8 mouse cellular contexts compared by ENCODE assay signal in genomic region chr8:71462786-71463185, GRCm38 (mm10). TPM values are rescaled to one million over a fixed set of nuclear protein-coding genes. Genes with fewer than 3 reads are reported as not detected.
DNase-seq lines count a peak whose midpoint lies in the region; ATAC-seq and TF ChIP-seq lines count a peak whose summit lies in the region.

No protein-coding gene starts in this region.

- peak overlapping the region; percentile 82 for H3K9ac ChIP-seq in embryonic facial prominence, embryonic 12.5 days
- peak overlapping the region; percentile 90 for H3K9ac ChIP-seq in hindbrain, embryonic 11.5 days (ENCODE audit: low read depth, low read length)
- peak overlapping the region; percentile 85 for H3K9ac ChIP-seq in midbrain, embryonic 11.5 days (ENCODE audit: low read length)
- H3K9ac ChIP-seq in stomach, postnatal 0 days (ENCODE audit: low read length) = peak overlapping the region; percentile 72

- no peak for TF ChIP-seq EP300 in stomach, postnatal 0 days (optimal IDR thresholded peaks at IDR 0.05)

- no peak for ATAC-seq in embryonic facial prominence, embryonic 12.5 days (ENCODE audit: insufficient number of reproducible peaks, insufficient read depth, low FRiP score, low TSS enrichment)
- peak; percentile 1 for ATAC-seq in hindbrain, embryonic 11.5 days (ENCODE audit: low FRiP score)
- ATAC-seq in midbrain, embryonic 11.5 days (ENCODE audit: low FRiP score) = peak; percentile 0
- ATAC-seq in stomach, postnatal 0 days (ENCODE audit: low FRiP score, low TSS enrichment) = no peak

- H3K27me3 ChIP-seq in embryonic facial prominence, embryonic 12.5 days = no peaks in the 10 kb centered on the region
- H3K27me3 ChIP-seq in hindbrain, embryonic 11.5 days (ENCODE audit: control insufficient read depth, insufficient read depth, low read length) = no peaks in the 10 kb centered on the region
- H3K27me3 ChIP-seq in limb, embryonic 10.5 days (ENCODE audit: low read depth, poor library complexity, severe bottlenecking) = peaks cover 16% of the 10 kb centered on the region
- H3K27me3 ChIP-seq in midbrain, embryonic 11.5 days (ENCODE audit: control insufficient read depth, insufficient read depth, low read length) = no peaks in the 10 kb centered on the region
- no peaks in the 10 kb centered on the region for H3K27me3 ChIP-seq in stomach, postnatal 0 days (ENCODE audit: control insufficient read depth, insufficient read depth, low read length)

- peaks cover 30% of the 10 kb centered on the region for H3K4me1 ChIP-seq in embryonic facial prominence, embryonic 12.5 days
- peaks cover 15% of the 10 kb centered on the region for H3K4me1 ChIP-seq in hindbrain, embryonic 11.5 days (replicated peaks; ENCODE audit: control insufficient read depth, insufficient read depth, low read length)
- peaks cover 42% of the 10 kb centered on the region for H3K4me1 ChIP-seq in limb, embryonic 10.5 days
- peaks cover 25% of the 10 kb centered on the region for H3K4me1 ChIP-seq in midbrain, embryonic 11.5 days (ENCODE audit: control insufficient read depth, insufficient read depth, low read length)
- peaks cover 13% of the 10 kb centered on the region for H3K4me1 ChIP-seq in stomach, postnatal 0 days (replicated peaks; ENCODE audit: control insufficient read depth, insufficient read depth)

- H3K4me3 ChIP-seq in embryonic facial prominence, embryonic 12.5 days = peak overlapping the region; percentile 93
- H3K4me3 ChIP-seq in hindbrain, embryonic 11.5 days (ENCODE audit: low read depth, low read length) = peak overlapping the region; percentile 88
- peak overlapping the region; percentile 76 for H3K4me3 ChIP-seq in limb, embryonic 10.5 days
- H3K4me3 ChIP-seq in midbrain, embryonic 11.5 days (ENCODE audit: low read depth, low read length) = peak overlapping the region; percentile 79
- H3K4me3 ChIP-seq in stomach, postnatal 0 days (ENCODE audit: low read depth, low read length) = peak overlapping the region; percentile 81

- no peak overlapping the region for H3K27ac ChIP-seq in embryonic facial prominence, embryonic 12.5 days
- H3K27ac ChIP-seq in hindbrain, embryonic 11.5 days (ENCODE audit: low read depth, low read length) = peak overlapping the region; percentile 77
- H3K27ac ChIP-seq in limb, embryonic 10.5 days = peak overlapping the region; percentile 86
- no peak overlapping the region for H3K27ac ChIP-seq in midbrain, embryonic 11.5 days (ENCODE audit: low read depth, low read length)
- peak overlapping the region; percentile 53 for H3K27ac ChIP-seq in stomach, postnatal 0 days (replicated peaks)

- peaks cover 36% of the 10 kb centered on the region for H3K36me3 ChIP-seq in embryonic facial prominence, embryonic 12.5 days
- H3K36me3 ChIP-seq in hindbrain, embryonic 11.5 days (ENCODE audit: control insufficient read depth, insufficient read depth, low read length) = peaks cover 8% of the 10 kb centered on the region; the same call in 1 of the 2 replicates
- peaks cover 54% of the 10 kb centered on the region for H3K36me3 ChIP-seq in limb, embryonic 10.5 days
- H3K36me3 ChIP-seq in midbrain, embryonic 11.5 days (ENCODE audit: control insufficient read depth, insufficient read depth, low read length) = peaks cover 2% of the 10 kb centered on the region; the same call in 1 of the 2 replicates
- H3K36me3 ChIP-seq in stomach, postnatal 0 days (ENCODE audit: control insufficient read depth, insufficient read depth, low read length) = peaks cover 5% of the 10 kb centered on the region; the same call in 1 of the 2 replicates

- peak overlapping the region; percentile 79 for H3K4me2 ChIP-seq in embryonic facial prominence, embryonic 12.5 days (replicated peaks)
- peak overlapping the region; percentile 85 for H3K4me2 ChIP-seq in hindbrain, embryonic 11.5 days (replicated peaks; ENCODE audit: low read depth, low read length)
- H3K4me2 ChIP-seq in midbrain, embryonic 11.5 days = peak overlapping the region; percentile 67
- peak overlapping the region; percentile 93 for H3K4me2 ChIP-seq in stomach, postnatal 0 days (replicated peaks; ENCODE audit: low read depth)

- H3K9me3 ChIP-seq in embryonic facial prominence, embryonic 12.5 days = no peaks in the 10 kb centered on the region
- H3K9me3 ChIP-seq in hindbrain, embryonic 11.5 days (ENCODE audit: control insufficient read depth, low read length) = no peaks in the 10 kb centered on the region
- H3K9me3 ChIP-seq in limb, embryonic 10.5 days (replicated peaks) = no peaks in the 10 kb centered on the region
- H3K9me3 ChIP-seq in midbrain, embryonic 11.5 days (ENCODE audit: control insufficient read depth, low read length) = no peaks in the 10 kb centered on the region
- H3K9me3 ChIP-seq in stomach, postnatal 0 days (ENCODE audit: control insufficient read depth, low read length) = no peaks in the 10 kb centered on the region

- no peak for TF ChIP-seq CTCF in stomach, postnatal 0 days (IDR thresholded peaks at IDR 0.05; ENCODE audit: low read depth)

- WGBS in embryonic facial prominence, embryonic 12.5 days = 6% methylated on average over 16 of the region's 16 CpGs
- WGBS in hindbrain, embryonic 11.5 days = 7% methylated on average over 16 of the region's 16 CpGs
- WGBS in limb, embryonic 10.5 days = 8% methylated on average over 16 of the region's 16 CpGs
- WGBS in midbrain, embryonic 11.5 days = 9% methylated on average over 16 of the region's 16 CpGs
- 7% methylated on average over 16 of the region's 16 CpGs for WGBS in stomach, postnatal 0 days

- peak; percentile 79 to 90 for DNase-seq in adrenal gland, adult (ENCODE audit: inconsistent age in 2 of 2, low spot score in 1 of 2)
- no peak for DNase-seq in adrenal gland, postnatal 4 days (ENCODE audit: low spot score in 2 of 2)
- DNase-seq in adrenal gland, adult 2 months = peak; percentile 72
- DNase-seq in hindbrain, embryonic 11.5 days (ENCODE audit: low spot score) = peak; percentile 65
- DNase-seq in limb, embryonic 10.5 days (ENCODE audit: low spot score) = peak; percentile 62
- peak; percentile 90 for DNase-seq in midbrain, embryonic 11.5 days (ENCODE audit: low spot score, missing footprints)
- DNase-seq in stomach, postnatal 0 days (ENCODE audit: low spot score) = no peak

RNA-seq across cellular contexts. Expression of gene Abhd8, which starts 0.7 kb away (rescaled TPM):
- total RNA-seq in adrenal gland, postnatal 4 days (2021) = 10 to 100 TPM; 58.9 to 65.9 TPM
- 10 to 100 TPM; 52.1 to 64.4 TPM for total RNA-seq in adrenal gland, adult 2 months (2021)
- polyA plus RNA-seq in adrenal gland, adult 2 months (2012; rRNA removed) = 220 and 223 TPM in 2 replicates
- 89.4 and 92.7 TPM in 2 replicates for polyA plus RNA-seq in embryonic facial prominence, embryonic 12.5 days (2016; fragmentation: Nextera tagmentation; extraction: Ambion mirVana)
- polyA plus RNA-seq in hindbrain, embryonic 11.5 days (2014; fragmentation: Nextera tagmentation; extraction: Ambion mirVana) = 38.5 and 40.0 TPM in 2 replicates
- 61.5 and 75.1 TPM in 2 replicates for polyA plus RNA-seq in limb, embryonic 10.5 days (2016; fragmentation: Nextera tagmentation; extraction: Ambion mirVana)
- polyA plus RNA-seq in midbrain, embryonic 11.5 days (2014; fragmentation: Nextera tagmentation; extraction: Ambion mirVana) = 36.4 and 42.2 TPM in 2 replicates
- 22.1 and 23.5 TPM in 2 replicates for polyA plus RNA-seq in stomach, postnatal 0 days (2015; fragmentation: Nextera tagmentation; extraction: Ambion mirVana)

RNA-seq across cellular contexts. Expression of gene Mrpl34, which starts 2.0 kb away (rescaled TPM):
- 10 to 100 TPM; 87.7 to 89.8 TPM for total RNA-seq in adrenal gland, postnatal 4 days (2021)
- 100 to 1,000 TPM; 130 to 133 TPM for total RNA-seq in adrenal gland, adult 2 months (2021)
- polyA plus RNA-seq in adrenal gland, adult 2 months (2012; rRNA removed) = 230 and 261 TPM in 2 replicates
- polyA plus RNA-seq in embryonic facial prominence, embryonic 12.5 days (2016; fragmentation: Nextera tagmentation; extraction: Ambion mirVana) = 169 TPM in 2 replicates
- 231 and 239 TPM in 2 replicates for polyA plus RNA-seq in hindbrain, embryonic 11.5 days (2014; fragmentation: Nextera tagmentation; extraction: Ambion mirVana)
- polyA plus RNA-seq in limb, embryonic 10.5 days (2016; fragmentation: Nextera tagmentation; extraction: Ambion mirVana) = 231 and 263 TPM in 2 replicates
- polyA plus RNA-seq in midbrain, embryonic 11.5 days (2014; fragmentation: Nextera tagmentation; extraction: Ambion mirVana) = 249 and 251 TPM in 2 replicates
- polyA plus RNA-seq in stomach, postnatal 0 days (2015; fragmentation: Nextera tagmentation; extraction: Ambion mirVana) = 127 and 137 TPM in 2 replicates

RNA-seq across cellular contexts. Expression of gene Dda1, which starts 6.2 kb away (rescaled TPM):
- total RNA-seq in adrenal gland, postnatal 4 days (2021) = 10 to 100 TPM; 61.2 to 61.4 TPM
- 10 to 100 TPM; 54.7 to 76.7 TPM for total RNA-seq in adrenal gland, adult 2 months (2021)
- 129 and 149 TPM in 2 replicates for polyA plus RNA-seq in adrenal gland, adult 2 months (2012; rRNA removed)
- polyA plus RNA-seq in embryonic facial prominence, embryonic 12.5 days (2016; fragmentation: Nextera tagmentation; extraction: Ambion mirVana) = 108 and 117 TPM in 2 replicates
- 143 and 155 TPM in 2 replicates for polyA plus RNA-seq in hindbrain, embryonic 11.5 days (2014; fragmentation: Nextera tagmentation; extraction: Ambion mirVana)
- polyA plus RNA-seq in limb, embryonic 10.5 days (2016; fragmentation: Nextera tagmentation; extraction: Ambion mirVana) = 130 and 138 TPM in 2 replicates
- 128 and 129 TPM in 2 replicates for polyA plus RNA-seq in midbrain, embryonic 11.5 days (2014; fragmentation: Nextera tagmentation; extraction: Ambion mirVana)
- polyA plus RNA-seq in stomach, postnatal 0 days (2015; fragmentation: Nextera tagmentation; extraction: Ambion mirVana) = 72.5 and 74.5 TPM in 2 replicates

RNA-seq across cellular contexts. Expression of gene Ano8, which starts 23.0 kb away (rescaled TPM):
- total RNA-seq in adrenal gland, postnatal 4 days (2021) = 10 to 100 TPM; 25.9 to 26.3 TPM
- total RNA-seq in adrenal gland, adult 2 months (2021) = 10 to 100 TPM in 1 of 2 experiments, 1 to 10 TPM in 1; 9.9 to 16.4 TPM
- 44.9 and 54.6 TPM in 2 replicates for polyA plus RNA-seq in adrenal gland, adult 2 months (2012; rRNA removed)
- polyA plus RNA-seq in embryonic facial prominence, embryonic 12.5 days (2016; fragmentation: Nextera tagmentation; extraction: Ambion mirVana) = 9.6 and 10.7 TPM in 2 replicates
- 5.1 and 5.8 TPM in 2 replicates for polyA plus RNA-seq in hindbrain, embryonic 11.5 days (2014; fragmentation: Nextera tagmentation; extraction: Ambion mirVana)
- polyA plus RNA-seq in limb, embryonic 10.5 days (2016; fragmentation: Nextera tagmentation; extraction: Ambion mirVana) = 2.7 and 3.5 TPM in 2 replicates
- 4.0 and 4.7 TPM in 2 replicates for polyA plus RNA-seq in midbrain, embryonic 11.5 days (2014; fragmentation: Nextera tagmentation; extraction: Ambion mirVana)
- 0.68 and 1.1 TPM in 2 replicates for polyA plus RNA-seq in stomach, postnatal 0 days (2015; fragmentation: Nextera tagmentation; extraction: Ambion mirVana)

RNA-seq across cellular contexts. Expression of gene Gtpbp3, which starts 25.1 kb away (rescaled TPM):
- total RNA-seq in adrenal gland, postnatal 4 days (2021) = 10 to 100 TPM; 30.6 to 32.0 TPM
- total RNA-seq in adrenal gland, adult 2 months (2021) = 10 to 100 TPM; 15.6 to 26.7 TPM
- polyA plus RNA-seq in adrenal gland, adult 2 months (2012; rRNA removed) = 58.3 and 77.4 TPM in 2 replicates
- polyA plus RNA-seq in embryonic facial prominence, embryonic 12.5 days (2016; fragmentation: Nextera tagmentation; extraction: Ambion mirVana) = 23.0 and 25.0 TPM in 2 replicates
- polyA plus RNA-seq in hindbrain, embryonic 11.5 days (2014; fragmentation: Nextera tagmentation; extraction: Ambion mirVana) = 3.7 and 3.8 TPM in 2 replicates
- polyA plus RNA-seq in limb, embryonic 10.5 days (2016; fragmentation: Nextera tagmentation; extraction: Ambion mirVana) = 26.8 and 28.2 TPM in 2 replicates
- polyA plus RNA-seq in midbrain, embryonic 11.5 days (2014; fragmentation: Nextera tagmentation; extraction: Ambion mirVana) = 4.0 and 4.6 TPM in 2 replicates
- 7.2 and 8.2 TPM in 2 replicates for polyA plus RNA-seq in stomach, postnatal 0 days (2015; fragmentation: Nextera tagmentation; extraction: Ambion mirVana)

Comparison
In these comparisons a context has a peak if more than half of its experiments do, and no peak if none do; other contexts are left out.
1. DNase-seq: peak in adrenal gland, adult (2 of 2), adrenal gland, adult 2 months (single experiment), hindbrain, embryonic 11.5 days (single experiment), limb, embryonic 10.5 days (single experiment) and midbrain, embryonic 11.5 days (single experiment); none in adrenal gland, postnatal 4 days (0 of 2) and stomach, postnatal 0 days (single experiment).
2. ATAC-seq: peak in hindbrain, embryonic 11.5 days (single experiment) and midbrain, embryonic 11.5 days (single experiment); none in embryonic facial prominence, embryonic 12.5 days (single experiment) and stomach, postnatal 0 days (single experiment).
3. H3K27ac ChIP-seq: peak in hindbrain, embryonic 11.5 days (single experiment), limb, embryonic 10.5 days (single experiment) and stomach, postnatal 0 days (single experiment); none in embryonic facial prominence, embryonic 12.5 days (single experiment) and midbrain, embryonic 11.5 days (single experiment).
4. Peak in every context shown above with its lines, with median percentiles within 50 percentile points of each other: H3K4me2 ChIP-seq, H3K4me3 ChIP-seq and H3K9ac ChIP-seq.